Mouse (Mus musculus) midbrain, embryonic 16.5 days (tissue): ENCODE measurements at regions not wholly inside any gene's neighbourhood (a gene's known extent, or its start where the extent isn't known, plus 50 kb on each side); places are given as distances from the start of the nearest gene placed in this dataset.

Experiments used
- ATAC-seq: fragments of 200-750 bp; cut with Nextera tagmentation; 2 replicates; pipeline ENCODE4 v1.8.0; 2017; ENCODE audit warnings: moderate TSS enrichment
- H3K27ac ChIP-seq: fragments of 300-500 bp; sonication (generic); 2 replicates; pipeline ENCODE4 v1.5.1; 2014; ENCODE audit warnings: mild to moderate bottlenecking, low read length, mixed read lengths
- H3K27me3 ChIP-seq: fragments of 300-500 bp; sonication (generic); 2 replicates; pipeline ENCODE4 v1.6.1; 2014; ENCODE audit warnings: low read depth, low read length, mixed read lengths; ENCODE audit not compliant: control insufficient read depth, insufficient read depth
- H3K36me3 ChIP-seq: fragments of 300-500 bp; sonication (generic); 2 replicates; pipeline ENCODE4 v1.6.1; 2014; ENCODE audit warnings: mild to moderate bottlenecking, low read length, moderate library complexity, mixed read lengths; ENCODE audit not compliant: control insufficient read depth, insufficient read depth
- H3K4me1 ChIP-seq: fragments of 300-500 bp; sonication (generic); 2 replicates; pipeline ENCODE4 v1.6.1; 2014; ENCODE audit warnings: mild to moderate bottlenecking, low read length, mixed read lengths; ENCODE audit not compliant: control insufficient read depth, insufficient read depth
- H3K4me2 ChIP-seq: fragments of 300-500 bp; sonication (generic); 2 replicates; pipeline ENCODE4 v1.6.1; 2014; ENCODE audit warnings: mild to moderate bottlenecking, low read length, mixed read lengths
- H3K4me3 ChIP-seq: fragments of 300-500 bp; sonication (generic); 2 replicates; pipeline ENCODE4 v1.5.1; 2014; ENCODE audit warnings: low read depth, mild to moderate bottlenecking, low read length, moderate library complexity, mixed read lengths
- H3K9ac ChIP-seq: fragments of 300-500 bp; sonication (generic); 2 replicates; pipeline ENCODE4 v1.6.1; 2014; ENCODE audit warnings: low read depth, low read length, mixed read lengths
- H3K9me3 ChIP-seq: fragments of 300-500 bp; sonication (generic); replicated peaks from 2 replicates; pipeline ENCODE4 v1.6.1; 2014; ENCODE audit warnings: mild to moderate bottlenecking, low read length, mixed read lengths; ENCODE audit not compliant: control insufficient read depth, poor library complexity, severe bottlenecking
- WGBS: fragments of 180-500 bp; shearing (Covaris S2); extraction: QIAGEN DNeasy Blood & Tissue Kit; methylation state at CpG from one replicate; pipeline ENCODE4 v1.1.7; 2014; 5-methylcytosine and 5-hydroxymethylcytosine counted together

GRCm38 (mm10) chr10:66295628-66296027 lies 800.3 kb upstream of the Jmjd1c start:
- Histone ChIP-seq H3K4me2 (no peak overlapping the region), H3K4me3 (no peak overlapping the region), H3K36me3 (no peaks in the 10 kb centered on the region), H3K9me3 (no peaks in the 10 kb centered on the region), H3K27me3 (no peaks in the 10 kb centered on the region), H3K27ac (no peak overlapping the region), H3K9ac (no peak overlapping the region), H3K4me1 (no peaks in the 10 kb centered on the region)
- ATAC-seq, result no peak
- WGBS, result 70% methylated on average over 4 of the region's 4 CpGs

GRCm38 (mm10) chr10:66303235-66303780 lies 792.6 kb upstream of the Jmjd1c start:
- Histone ChIP-seq H3K27me3 (no peaks in the 10 kb centered on the region), H3K4me2 (no peak overlapping the region), H3K9ac (no peak overlapping the region), H3K27ac (no peak overlapping the region), H3K4me3 (no peak overlapping the region), H3K4me1 (no peaks in the 10 kb centered on the region), H3K9me3 (no peaks in the 10 kb centered on the region), H3K36me3 (no peaks in the 10 kb centered on the region)
- no peak for ATAC-seq
- 79% methylated on average over 2 of the region's 2 CpGs for WGBS

GRCm38 (mm10) chr10:66304901-66305300 lies 791.0 kb upstream of the Jmjd1c start:
- H3K4me2 ChIP-seq, result no peak overlapping the region
- no peak overlapping the region for H3K4me3 ChIP-seq
- H3K9me3 ChIP-seq, result no peaks in the 10 kb centered on the region
- H3K27me3 ChIP-seq, result no peaks in the 10 kb centered on the region
- no peaks in the 10 kb centered on the region for H3K4me1 ChIP-seq
- H3K36me3 ChIP-seq, result no peaks in the 10 kb centered on the region
- H3K9ac ChIP-seq, result no peak overlapping the region
- H3K27ac ChIP-seq, result no peak overlapping the region
- no peak for ATAC-seq

GRCm38 (mm10) chr10:66331166-66331565 lies 764.8 kb upstream of the Jmjd1c start:
- Histone ChIP-seq H3K27ac (no peak overlapping the region), H3K4me2 (no peak overlapping the region), H3K4me3 (no peak overlapping the region), H3K27me3 (no peaks in the 10 kb centered on the region), H3K36me3 (no peaks in the 10 kb centered on the region), H3K4me1 (no peaks in the 10 kb centered on the region), H3K9me3 (no peaks in the 10 kb centered on the region), H3K9ac (no peak overlapping the region)
- 38% methylated on average over 3 of the region's 3 CpGs for WGBS
- no peak for ATAC-seq

- H3K36me3 ChIP-seq, result no peaks in the 10 kb centered on the region
- WGBS, result 89% methylated on average over 1 of the region's 1 CpGs
- no peak for ATAC-seq
- no peak overlapping the region for H3K27ac ChIP-seq
- H3K4me3 ChIP-seq, result no peak overlapping the region
- 0 out of 2 replicates have a peak, but pooled peaks cover 4% of the 10 kb centered on the region for H3K9me3 ChIP-seq
- no peaks in the 10 kb centered on the region for H3K27me3 ChIP-seq
- H3K4me1 ChIP-seq, result no peaks in the 10 kb centered on the region
- H3K4me2 ChIP-seq, result no peak overlapping the region
- H3K9ac ChIP-seq, result no peak overlapping the region
These were observed 757.9 kb upstream of the Jmjd1c start for GRCm38 (mm10) chr10:66337994-66338393.

GRCm38 (mm10) chr10:66342823-66343350 lies 753.0 kb upstream of the Jmjd1c start:
- Histone ChIP-seq H3K36me3 (no peaks in the 10 kb centered on the region), H3K9me3 (0 out of 2 replicates have a peak, but pooled peaks cover 4% of the 10 kb centered on the region), H3K27ac (no peak overlapping the region), H3K27me3 (no peaks in the 10 kb centered on the region), H3K4me2 (no peak overlapping the region), H3K4me1 (no peaks in the 10 kb centered on the region), H3K4me3 (no peak overlapping the region), H3K9ac (no peak overlapping the region)
- ATAC-seq, result peak; percentile 86
- 57% methylated on average over 5 of the region's 5 CpGs for WGBS

- no peak overlapping the region for H3K4me2 ChIP-seq
- no peaks in the 10 kb centered on the region for H3K27me3 ChIP-seq
- 69% methylated on average over 3 of the region's 3 CpGs for WGBS
- no peaks in the 10 kb centered on the region for H3K9me3 ChIP-seq
- H3K27ac ChIP-seq, result no peak overlapping the region
- no peaks in the 10 kb centered on the region for H3K36me3 ChIP-seq
- no peak overlapping the region for H3K4me3 ChIP-seq
- no peaks in the 10 kb centered on the region for H3K4me1 ChIP-seq
- no peak overlapping the region for H3K9ac ChIP-seq
- ATAC-seq, result no peak
These were observed 747.5 kb upstream of the Jmjd1c start for GRCm38 (mm10) chr10:66348398-66348797.

GRCm38 (mm10) chr10:66351036-66351435 lies 744.9 kb upstream of the Jmjd1c start:
- Histone ChIP-seq H3K27me3 (no peaks in the 10 kb centered on the region), H3K36me3 (no peaks in the 10 kb centered on the region), H3K4me2 (no peak overlapping the region), H3K9me3 (no peaks in the 10 kb centered on the region), H3K4me3 (no peak overlapping the region), H3K4me1 (no peaks in the 10 kb centered on the region), H3K9ac (no peak overlapping the region), H3K27ac (no peak overlapping the region)
- 89% methylated on average over 1 of the region's 1 CpGs for WGBS
- ATAC-seq, result no peak

GRCm38 (mm10) chr10:66354072-66354471 lies 741.9 kb upstream of the Jmjd1c start:
- H3K9ac ChIP-seq, result no peak overlapping the region
- H3K27ac ChIP-seq, result no peak overlapping the region
- no peak overlapping the region for H3K4me3 ChIP-seq
- H3K4me1 ChIP-seq, result no peaks in the 10 kb centered on the region
- H3K4me2 ChIP-seq, result no peak overlapping the region
- no peaks in the 10 kb centered on the region for H3K27me3 ChIP-seq
- WGBS, result 74% methylated on average over 1 of the region's 1 CpGs
- ATAC-seq, result no peak
- no peaks in the 10 kb centered on the region for H3K9me3 ChIP-seq
- no peaks in the 10 kb centered on the region for H3K36me3 ChIP-seq
